Mouse (Mus musculus): ENCODE results near the gene Gm10720.
"Not testable (repeated sequence)": the region's sequence is repeated elsewhere in the genome, so short reads cannot be mapped to it uniquely, and the experiment has no call there.

DNA sequence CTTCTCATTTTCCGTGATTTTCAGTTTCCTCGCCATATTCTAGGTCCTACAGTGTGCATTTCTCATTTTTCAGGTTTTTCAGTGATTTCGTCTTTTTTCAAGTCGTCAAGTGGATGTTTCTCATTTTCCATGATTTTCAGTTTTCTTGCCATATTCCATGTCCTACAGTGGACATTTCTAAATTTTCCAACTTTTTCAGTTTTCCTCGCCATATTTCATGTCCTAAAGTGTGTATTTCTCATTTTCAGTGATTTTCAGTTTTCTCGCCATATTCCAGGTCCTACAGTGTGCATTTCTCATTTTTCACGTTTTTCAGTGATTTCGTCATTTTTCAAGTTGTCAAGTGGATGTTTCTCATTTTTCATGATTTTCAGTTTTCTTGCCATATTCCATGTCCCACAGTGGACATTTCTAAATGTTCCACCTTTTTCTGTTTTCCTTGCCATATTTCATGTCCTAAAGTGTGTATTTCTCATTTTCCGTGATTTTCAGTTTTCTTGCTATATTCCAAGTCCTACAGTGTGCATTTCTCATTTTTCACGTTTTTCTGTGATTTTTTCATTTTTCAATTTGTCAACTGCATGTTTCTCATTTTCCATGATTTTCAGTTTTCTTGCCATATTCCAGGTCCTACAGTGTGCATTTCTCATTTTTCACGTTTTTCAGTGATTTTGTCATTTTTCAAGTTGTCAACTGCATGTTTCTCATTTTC, 13.3 kb upstream of the Gm10720 start:
- not testable (repeated sequence) for TF ChIP-seq POLR2A (IDR thresholded peaks at IDR 0.05; ENCODE audit: borderline replicate concordance, control insufficient read depth, low read depth, low read length); CTCF (IDR thresholded peaks at IDR 0.05; ENCODE audit: control insufficient read depth, insufficient read depth, low read length)

Data from bone marrow, adult 2 months (tissue).